Mouse (Mus musculus) liver, embryonic 14 days (tissue): ENCODE data around the gene Olfr1504. TPM values are rescaled to one million over a fixed set of nuclear protein-coding genes. Genes with fewer than 3 reads are reported as not detected.

Experiments
- polyA plus RNA-seq: library from polyadenylated mRNA; depleted of rRNA; stranded (reverse); fragments of >200 nt; gene quantifications from 2 replicates; pipeline ENCODE4 v1.2.3, GENCODE M21; 2012; rRNA removed

Gene Olfr1504
- not detected in 2 replicates for polyA plus RNA-seq

DNA sequence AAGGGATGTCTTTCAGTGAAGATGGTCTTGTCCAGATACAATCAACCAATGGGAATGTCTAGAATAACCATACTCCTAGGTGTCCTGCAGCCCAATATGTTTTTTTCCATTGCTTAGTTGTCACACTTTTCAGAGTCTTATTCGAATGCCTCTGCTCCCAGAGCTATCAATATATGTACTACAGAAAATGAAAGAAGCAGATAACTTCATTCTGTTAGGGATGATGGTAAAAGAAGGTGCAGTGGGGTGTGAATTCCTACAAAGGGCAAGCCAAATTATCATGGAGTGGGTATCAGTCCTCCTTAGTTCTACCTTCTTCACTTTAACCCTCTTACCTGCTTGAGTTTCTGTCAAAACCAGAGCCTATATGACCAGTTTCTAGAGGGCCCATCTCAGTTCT is at the start of gene Olfr1504:
Olfr1504 (minus strand) TSS at position 101 of the 400 bp plus-strand sequence.

DNA sequence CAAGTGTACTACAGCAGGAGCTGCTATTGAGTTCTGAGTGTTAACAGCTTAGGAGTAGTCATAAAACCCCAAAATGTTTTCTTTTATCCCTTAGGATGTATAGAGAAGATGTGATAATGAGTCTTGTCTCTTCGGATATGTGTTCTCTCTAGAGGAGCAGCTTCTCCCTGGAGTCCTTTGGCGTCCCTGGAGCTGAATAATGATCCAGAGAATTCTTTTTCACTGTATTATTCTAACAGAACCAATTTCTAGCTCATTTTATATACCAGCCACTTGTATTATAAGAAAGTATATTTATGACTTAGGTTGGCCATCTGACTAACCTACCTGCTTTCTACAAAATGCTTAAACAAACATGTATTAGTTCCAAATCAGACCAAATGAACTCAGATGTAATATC is 15.5 kb upstream of the Olfr1504 start, which contains the start of gene Olfr1505:
Olfr1505 (plus strand) TSS at position 301 of the 400 bp plus-strand sequence.

DNA sequence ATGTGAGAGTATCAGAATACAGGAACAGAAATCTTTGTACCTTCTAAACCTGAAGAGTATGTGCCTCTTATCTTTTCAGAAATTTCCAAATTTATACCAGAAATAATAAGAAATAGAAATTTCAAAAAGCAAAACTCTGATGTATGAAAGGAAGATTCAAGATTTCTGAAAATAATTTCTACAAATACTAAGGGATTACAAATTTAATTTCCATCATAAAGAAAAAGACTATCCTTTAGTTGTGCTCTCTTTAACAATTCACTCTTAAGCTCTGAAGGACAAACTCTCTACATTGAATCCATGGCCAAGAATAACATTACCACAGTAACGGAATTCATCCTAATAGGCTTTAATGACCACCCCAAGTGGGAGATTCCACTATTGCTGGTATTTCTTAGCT is 36.2 kb downstream of the Olfr1504 start, which contains the start of gene Olfr1502:
Olfr1502 (plus strand) TSS at position 301 of the 400 bp plus-strand sequence.

DNA sequence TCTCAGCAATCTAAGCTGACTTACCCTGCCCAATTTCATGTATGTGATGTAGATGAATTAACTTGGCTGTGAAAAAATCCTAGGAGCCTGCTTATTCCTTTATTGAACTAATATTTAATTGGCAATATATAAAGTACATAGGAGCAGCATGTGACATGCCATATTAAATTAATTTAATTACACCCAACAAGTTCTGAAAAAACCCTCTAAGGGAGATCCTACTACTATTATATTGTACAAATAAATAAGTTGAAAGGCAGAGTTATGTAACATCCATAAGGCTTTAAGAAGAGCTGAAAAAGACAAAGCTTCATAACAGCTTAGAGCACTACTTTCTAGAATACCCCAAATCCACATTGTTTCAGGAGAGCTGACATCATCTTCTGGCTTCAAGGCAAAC is 47.1 kb downstream of the Olfr1504 start, which contains the start of gene Olfr1501:
Olfr1501 (minus strand) TSS at position 101 of the 400 bp plus-strand sequence.

Other genes starting within 250 kb of the Olfr1504 start
- not detected in 2 replicates for gene Olfr1490, start 246.8 kb downstream of the Olfr1504 start, polyA plus RNA-seq
- not detected in 2 replicates for gene Olfr1491, start 200.7 kb downstream of the Olfr1504 start, polyA plus RNA-seq
- gene Olfr1493-ps1, start 174.7 kb downstream of the Olfr1504 start, polyA plus RNA-seq: not detected in 2 replicates
- not detected in 2 replicates for gene Olfr1494, start 158.2 kb downstream of the Olfr1504 start, polyA plus RNA-seq
- gene Olfr1495, start 133.3 kb downstream of the Olfr1504 start, polyA plus RNA-seq: not detected in 2 replicates
- gene Olfr1496, start 120.0 kb downstream of the Olfr1504 start, polyA plus RNA-seq: not detected in 2 replicates
- gene Olfr1497, start 99.7 kb downstream of the Olfr1504 start, polyA plus RNA-seq: not detected in 2 replicates
- gene Olfr1499, start 78.5 kb downstream of the Olfr1504 start, polyA plus RNA-seq: not detected in 2 replicates
- gene Olfr1500, start 67.4 kb downstream of the Olfr1504 start, polyA plus RNA-seq: not detected in 2 replicates
- gene Olfr1501, start 47.2 kb downstream of the Olfr1504 start, polyA plus RNA-seq: not detected in 2 replicates
- gene Olfr1502, start 36.1 kb downstream of the Olfr1504 start, polyA plus RNA-seq: not detected in 2 replicates
- not detected in 2 replicates for gene Olfr1505, start 15.6 kb upstream of the Olfr1504 start, polyA plus RNA-seq